Mouse (Mus musculus) gastrocnemius, adult 8-10 months (tissue): ENCODE data around the gene Kri1. TPM values are rescaled to one million over a fixed set of nuclear protein-coding genes. Genes with fewer than 3 reads are reported as not detected.
"Not testable (repeated sequence)": the region's sequence is repeated elsewhere in the genome, so short reads cannot be mapped to it uniquely, and the experiment has no call there.

Experiments
- DNase-seq, 2 experiments: peaks; one replicate each; pipeline ENCODE4 v3.0.0; 2022; ENCODE audit warnings: low spot score in 2 of 2
- total RNA-seq, 4 experiments: library from RNA; stranded (reverse); gene quantifications; 2 replicates each; pipeline ENCODE4 v1.2.4; 2022

Gene Kri1
- 10 to 100 TPM in 3 of 4 experiments, 1 to 10 TPM in 1; 8.4 to 13.0 (median 11.4) TPM for total RNA-seq

GRCm38 (mm10) chr9:21287571-21288402 is at the start of gene Kri1:
TSS of gene Kri1 (minus strand) at chr9:21287969.
- DNase-seq: peak; percentile 97 to 98

- no peak for DNase-seq
Measured at GRCm38 (mm10) chr9:21336491-21336890, 48.7 kb upstream of the Kri1 start.

- DNase-seq: no peak
Measured at GRCm38 (mm10) chr9:21335391-21335790, 47.6 kb upstream of the Kri1 start.

GRCm38 (mm10) chr9:21334747-21335146 is 47.0 kb upstream of the Kri1 start:
- DNase-seq: no peak

GRCm38 (mm10) chr9:21333523-21333922 is 45.8 kb upstream of the Kri1 start:
- DNase-seq: no peak

GRCm38 (mm10) chr9:21332161-21333061 is 44.6 kb upstream of the Kri1 start:
- no peak for DNase-seq

- DNase-seq: no peak
Measured at GRCm38 (mm10) chr9:21331365-21332140, 43.8 kb upstream of the Kri1 start.

GRCm38 (mm10) chr9:21329699-21330289 is 42.0 kb upstream of the Kri1 start:
- DNase-seq: no peak

- DNase-seq: peak in 1 of 2 experiments; percentile 67
Measured at GRCm38 (mm10) chr9:21329041-21329440, 41.3 kb upstream of the Kri1 start.

GRCm38 (mm10) chr9:21328041-21328440 is 40.3 kb upstream of the Kri1 start:
- no peak for DNase-seq

- DNase-seq: no peak
Measured at GRCm38 (mm10) chr9:21327569-21327968, 39.8 kb upstream of the Kri1 start.

- DNase-seq: no peak
Measured at GRCm38 (mm10) chr9:21324269-21324668, 36.5 kb upstream of the Kri1 start.

GRCm38 (mm10) chr9:21322917-21323297 is 35.1 kb upstream of the Kri1 start:
- not testable (repeated sequence) for DNase-seq

GRCm38 (mm10) chr9:21322211-21322916 is 34.6 kb upstream of the Kri1 start:
- no peak for DNase-seq

- DNase-seq: no peak
Measured at GRCm38 (mm10) chr9:21321513-21321835, 33.7 kb upstream of the Kri1 start.

- peak; percentile 75 to 76 for DNase-seq
Measured at GRCm38 (mm10) chr9:21320619-21321512, 33.1 kb upstream of the Kri1 start, which contains the start of gene Slc44a2. TSS of gene Slc44a2 (plus strand) at chr9:21320698.

GRCm38 (mm10) chr9:21320280-21320618 is 32.5 kb upstream of the Kri1 start:
- no peak for DNase-seq

- DNase-seq: no peak
Measured at GRCm38 (mm10) chr9:21319503-21319902, 31.7 kb upstream of the Kri1 start.

- DNase-seq: no peak
Measured at GRCm38 (mm10) chr9:21318792-21319191, 31.0 kb upstream of the Kri1 start.

- no peak for DNase-seq
Measured at GRCm38 (mm10) chr9:21316696-21317095, 28.9 kb upstream of the Kri1 start.
